Mouse (Mus musculus) T-helper 17 cell (primary cell): ENCODE data around the gene Dact3.

ENCODE experiments used
- in situ Hi-C, 2 experiments: fragments of 300-600 bp; cut with MboI, MseI; formaldehyde crosslinking; loops; 1 replicate in 1 of 2; 2 replicates in 1 of 2; pipeline ENCODE4 v1.15.1; 2025; ENCODE audit warnings: high pct_unique_total_duplicates in 2 of 2

Dact3 gene

DNA sequence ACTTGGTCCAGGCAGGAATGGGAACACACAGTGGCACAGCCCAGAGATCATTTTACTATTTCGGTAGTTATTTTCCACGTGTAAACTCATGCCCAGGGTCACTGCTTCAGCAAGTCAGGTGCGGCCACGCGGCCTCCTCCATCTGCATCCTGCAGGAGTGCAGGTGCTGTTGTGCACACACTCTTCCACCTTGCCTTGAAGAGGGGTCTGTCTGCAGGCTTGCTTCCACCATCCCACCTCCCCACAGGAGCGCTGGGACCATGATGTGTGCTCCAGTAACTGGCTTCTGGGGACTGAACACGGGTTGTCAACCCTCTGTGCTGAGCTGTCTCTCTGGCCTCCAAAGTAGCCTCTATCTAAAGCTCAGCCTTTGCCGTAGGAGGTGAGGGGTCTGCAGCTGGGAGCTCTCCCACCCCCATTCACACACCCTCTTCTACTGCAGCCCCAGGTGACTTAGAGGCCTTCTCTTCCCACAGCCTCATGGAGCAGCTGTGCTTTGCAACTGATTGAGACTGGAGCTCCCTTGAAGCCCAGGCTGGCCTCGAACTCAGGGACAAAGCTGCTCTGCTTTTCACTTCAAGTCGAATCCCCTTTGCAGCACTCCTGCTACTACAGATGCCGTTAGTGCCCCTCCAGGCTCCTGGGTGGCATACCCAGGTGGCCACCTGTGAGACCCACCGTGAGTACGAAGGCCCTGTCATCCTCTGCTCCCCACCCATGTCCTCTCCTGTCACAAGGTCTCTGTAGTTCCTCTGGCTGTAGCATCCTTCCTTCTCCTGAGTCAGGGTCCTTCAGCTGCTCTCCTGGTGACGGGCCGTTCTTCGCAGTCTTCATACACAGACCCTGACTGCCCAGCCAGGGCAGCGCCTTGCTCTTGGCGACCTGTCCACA, 39.6 kb downstream of the Dact3 start:
- in situ Hi-C loops, result no loop called here

DNA sequence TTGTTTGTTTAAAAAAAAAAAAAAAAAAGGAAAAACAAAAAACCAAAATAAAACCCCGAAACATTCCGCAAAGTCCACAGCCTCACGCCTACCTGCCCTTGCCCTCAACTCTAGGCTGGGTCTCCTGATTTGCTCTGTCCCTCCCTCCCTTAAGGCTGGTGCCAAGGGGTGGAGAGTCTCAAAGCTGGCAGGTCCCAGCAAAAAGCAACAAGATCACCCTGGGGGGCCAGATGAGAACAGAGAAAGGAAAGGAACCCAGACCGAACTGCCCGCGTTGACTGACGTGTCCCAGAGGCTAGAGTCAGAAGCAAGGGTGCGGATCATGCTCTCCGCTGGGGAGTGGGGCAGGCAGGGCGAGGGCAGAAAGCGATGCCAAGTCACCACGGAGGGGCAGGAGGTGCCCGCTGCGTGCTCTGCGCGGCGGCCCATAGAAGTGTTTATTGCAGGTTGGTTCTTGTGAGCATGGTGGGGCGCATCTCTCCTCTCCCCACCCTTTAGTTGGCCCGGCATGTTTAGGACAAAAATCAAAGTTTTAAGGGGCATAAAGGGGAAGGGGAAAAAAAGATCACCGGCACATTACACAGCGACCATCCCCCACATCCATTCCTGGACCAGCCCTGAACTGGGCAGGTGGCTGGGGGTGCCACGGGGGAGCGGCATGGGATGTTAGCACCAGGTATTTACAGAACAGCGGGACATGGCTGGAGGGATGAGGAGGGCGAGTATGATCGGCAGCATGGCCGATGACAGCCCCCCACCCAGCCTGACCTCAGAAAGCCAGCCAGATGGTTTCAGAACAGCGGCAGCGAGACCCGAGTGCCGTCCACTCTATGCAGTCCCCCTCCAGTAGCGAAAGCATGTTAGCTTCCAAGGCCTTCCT, 40.6 kb downstream of the Dact3 start:
- in situ Hi-C loops, result no loop called here

DNA sequence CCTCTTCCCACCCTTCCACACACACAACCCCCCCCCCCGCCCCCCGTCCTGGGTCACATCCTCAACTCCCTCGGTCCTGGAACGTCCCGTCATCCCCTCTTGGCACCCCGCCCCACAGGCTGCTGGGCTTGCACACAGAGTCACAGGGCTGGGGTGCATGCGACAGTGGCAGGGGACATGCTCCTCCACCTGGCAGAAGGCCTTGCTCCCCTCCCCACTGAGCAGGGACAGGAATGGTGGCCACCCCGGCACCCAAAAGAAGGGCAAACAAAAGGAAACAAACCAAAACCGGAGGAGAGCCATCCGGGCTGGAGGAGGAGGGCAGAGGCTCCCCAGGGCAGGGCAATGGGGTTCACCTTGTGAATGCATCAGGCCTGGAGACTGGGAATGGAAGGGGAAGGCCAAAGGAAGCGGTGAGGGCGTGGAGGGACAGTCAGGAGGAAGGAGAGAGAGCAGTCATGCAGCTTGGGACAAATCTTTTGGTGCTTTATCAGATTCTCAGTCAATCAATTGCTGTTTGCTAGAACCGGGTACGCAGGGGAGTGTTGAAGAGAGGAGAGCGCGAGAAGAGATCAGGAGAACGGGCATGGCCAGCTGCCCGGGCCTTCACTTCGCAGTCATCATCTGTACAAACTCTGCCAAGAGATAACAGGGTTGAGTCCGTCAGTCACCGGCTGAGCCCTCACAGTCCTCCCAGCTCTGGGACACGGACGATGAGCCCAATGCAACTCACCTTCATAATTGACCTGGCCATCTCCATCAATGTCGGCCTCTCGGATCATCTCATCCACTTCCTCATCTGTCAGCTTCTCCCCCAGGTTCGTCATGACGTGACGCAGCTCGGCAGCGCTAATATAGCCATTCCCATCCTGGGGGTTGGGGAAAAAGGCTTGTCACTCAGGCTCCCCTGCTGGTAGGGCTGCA, 41.5 kb downstream of the Dact3 start:
- in situ Hi-C loops, result no loop called here

DNA sequence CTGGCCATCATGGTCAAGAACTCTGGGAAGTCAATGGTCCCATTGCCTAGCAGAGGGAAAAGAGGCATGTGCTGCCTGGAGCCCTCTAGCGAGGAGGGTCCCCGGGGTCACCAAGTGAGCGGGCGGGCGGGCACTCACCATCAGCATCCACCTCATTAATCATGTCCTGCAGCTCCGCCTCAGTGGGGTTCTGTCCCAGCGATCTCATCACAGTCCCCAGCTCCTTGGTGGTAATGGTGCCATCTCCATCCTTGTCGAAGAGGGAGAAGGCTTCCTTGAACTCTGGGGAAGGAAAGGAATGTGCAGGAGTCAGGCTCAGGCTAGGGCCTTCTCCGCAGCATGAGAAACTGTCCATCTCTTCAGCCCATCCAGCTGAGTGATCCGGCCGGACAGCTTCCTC, 42.3 kb downstream of the Dact3 start:
- in situ Hi-C loops, result no loop called here

DNA sequence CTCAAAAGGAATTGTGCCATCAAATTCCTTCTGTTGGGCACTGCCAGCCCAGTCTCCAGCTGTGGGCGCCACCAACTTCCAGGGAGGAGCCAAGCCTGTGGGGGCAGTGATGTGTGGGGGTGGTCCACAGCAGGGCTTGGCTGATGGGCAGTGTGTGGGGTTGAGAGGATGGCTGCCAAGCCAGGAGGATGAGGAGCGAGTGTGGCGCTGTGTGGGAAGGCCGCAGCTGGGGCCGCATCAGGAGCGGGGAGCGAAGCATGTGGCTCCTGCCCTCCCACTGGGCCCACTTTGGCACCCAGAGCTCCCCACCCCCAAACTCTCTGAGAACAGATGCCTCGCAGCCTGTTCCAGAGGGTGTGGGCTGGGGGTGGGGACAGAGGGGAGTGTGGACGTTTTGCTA, 42.9 kb downstream of the Dact3 start:
- in situ Hi-C loops, result no loop called here

DNA sequence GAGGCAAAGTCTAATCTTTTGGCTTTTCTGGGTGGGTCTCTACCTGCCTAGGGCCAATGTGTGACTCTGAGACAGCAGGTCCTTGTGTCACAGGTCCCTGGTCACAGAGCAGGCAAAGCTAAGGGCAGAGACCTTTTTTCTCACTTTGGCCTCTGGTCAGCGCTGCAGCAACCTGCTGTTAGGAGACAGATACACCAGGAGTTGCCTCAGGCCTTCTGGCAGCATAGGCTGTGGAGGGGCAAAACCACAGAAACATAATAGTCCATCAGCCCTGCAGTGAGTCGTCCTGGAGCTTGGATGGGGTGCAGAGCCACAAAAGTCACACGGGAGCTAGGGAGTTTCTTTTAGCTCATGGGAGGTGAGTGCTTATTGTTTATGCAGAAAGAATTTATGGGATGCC, 43.6 kb downstream of the Dact3 start:
- in situ Hi-C loops, result no loop called here

DNA sequence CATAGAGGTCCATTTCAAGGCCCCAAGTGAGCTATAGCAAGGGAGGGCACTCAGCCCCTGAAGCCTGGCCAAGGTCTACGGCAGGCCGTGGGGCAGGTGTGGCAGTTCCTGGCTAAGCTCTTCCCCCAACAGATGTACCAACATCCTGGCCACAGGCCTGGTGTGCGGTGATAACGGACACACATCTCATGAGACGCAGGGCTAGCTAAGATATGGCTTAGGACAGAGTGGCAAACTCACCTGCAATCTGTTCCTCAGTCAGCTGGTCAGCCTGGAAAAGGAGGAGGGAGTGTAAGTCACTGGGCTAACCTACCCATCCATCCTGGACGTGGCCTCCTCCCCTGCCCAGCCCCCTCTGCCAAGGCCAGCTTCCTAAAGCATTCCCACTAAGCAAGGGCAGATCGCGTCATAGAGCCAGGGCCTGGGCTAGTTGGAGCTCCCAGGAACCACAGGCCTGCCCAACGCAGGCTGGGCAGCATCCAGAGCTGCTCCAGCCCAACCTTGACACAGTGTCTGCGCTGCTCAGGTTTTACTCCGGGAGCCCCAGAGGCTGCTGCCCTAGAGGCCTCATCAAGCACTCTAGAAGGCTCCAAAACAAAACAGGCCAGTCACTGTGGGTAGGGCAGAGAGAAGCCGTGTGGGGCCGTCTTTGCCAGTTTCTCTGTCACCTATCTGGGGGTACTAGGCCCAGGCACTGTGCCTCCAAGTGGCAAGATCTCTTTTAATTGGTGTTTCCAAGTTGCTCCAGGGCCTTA, 44.5 kb downstream of the Dact3 start:
- in situ Hi-C loops, result loop anchor here (5.0 kb wide), 2 partner anchors 47 to 102 kb away; partner anchors contain the start of genes Fkrp (in 2 of the 2) and Strn4 (in 2 of the 2)

DNA sequence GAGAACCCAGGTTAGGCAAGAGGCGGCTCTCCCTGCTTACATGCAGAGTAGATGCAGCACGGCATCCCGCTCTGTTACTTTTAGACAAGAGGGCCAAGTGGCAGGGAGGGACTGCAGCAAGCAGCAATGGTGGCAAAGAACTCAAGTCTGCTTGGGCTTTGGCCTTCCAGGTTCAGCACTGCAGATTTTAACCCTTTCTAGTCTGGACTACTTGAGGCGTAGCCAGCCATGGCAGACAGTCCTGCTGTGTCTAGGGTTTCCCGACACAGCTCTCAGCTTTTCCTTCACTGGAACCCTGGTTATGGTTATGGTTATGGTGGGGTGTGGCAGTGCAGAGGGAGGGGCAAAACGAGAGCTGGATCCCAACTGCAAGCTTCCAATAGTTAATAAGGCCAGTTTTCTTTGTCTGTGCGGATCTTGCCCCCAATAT, 45.0 kb downstream of the Dact3 start:
- in situ Hi-C loops, result loop anchor here (5.0 kb wide), 2 partner anchors 48 to 103 kb away; partner anchors contain the start of genes Fkrp (in 2 of the 2) and Strn4 (in 2 of the 2)

DNA sequence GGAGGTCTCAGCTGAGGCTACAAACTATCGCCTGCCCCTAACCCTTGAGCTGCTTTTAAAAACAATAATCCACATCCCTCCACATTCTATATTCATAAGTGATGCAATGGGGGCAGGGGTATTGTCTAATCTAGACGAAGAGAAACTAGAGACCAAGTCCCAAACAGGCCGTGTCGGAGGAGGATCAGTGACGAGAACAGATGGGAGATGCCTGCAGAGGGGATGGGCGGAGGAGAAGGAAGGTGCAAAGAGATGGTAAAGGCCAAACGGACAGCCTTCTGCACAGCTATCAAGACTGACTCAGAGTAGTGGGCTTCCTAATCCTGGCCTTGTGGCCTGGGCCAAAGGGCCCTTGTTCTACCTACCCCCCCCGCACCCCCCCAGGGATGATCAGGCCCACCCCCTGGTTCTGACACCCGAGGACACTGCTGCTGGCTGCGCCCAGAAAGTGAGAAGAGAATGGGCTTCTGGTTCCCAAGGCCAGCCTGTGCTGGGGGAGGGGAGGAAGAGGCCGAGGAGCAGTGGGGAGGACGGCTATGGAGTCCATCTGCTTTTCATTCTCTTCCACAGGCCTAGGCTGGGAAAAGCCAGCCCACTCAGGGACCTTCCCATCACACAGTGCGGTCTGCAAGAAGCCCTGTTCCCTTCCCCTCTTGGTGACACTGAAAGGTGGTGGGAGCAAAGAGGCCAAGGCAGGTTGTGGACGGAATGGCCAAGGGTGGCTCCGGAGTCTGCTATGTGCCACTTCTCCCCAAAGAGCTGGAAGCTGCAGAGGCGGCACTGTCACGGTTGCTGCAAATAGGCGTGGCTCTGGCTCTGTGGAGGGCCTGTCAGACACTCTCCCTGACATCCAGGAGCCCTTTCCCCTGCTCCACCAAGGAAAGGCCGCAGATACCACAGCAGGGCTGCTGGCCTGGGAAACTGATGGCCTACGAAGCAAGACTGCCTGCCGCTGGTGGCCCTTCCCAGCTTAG, 46.0 kb downstream of the Dact3 start:
- in situ Hi-C loops, result loop anchor here (5.0 kb wide), 2 partner anchors 49 to 104 kb away; partner anchors contain the start of genes Fkrp (in 2 of the 2) and Strn4 (in 2 of the 2)

DNA sequence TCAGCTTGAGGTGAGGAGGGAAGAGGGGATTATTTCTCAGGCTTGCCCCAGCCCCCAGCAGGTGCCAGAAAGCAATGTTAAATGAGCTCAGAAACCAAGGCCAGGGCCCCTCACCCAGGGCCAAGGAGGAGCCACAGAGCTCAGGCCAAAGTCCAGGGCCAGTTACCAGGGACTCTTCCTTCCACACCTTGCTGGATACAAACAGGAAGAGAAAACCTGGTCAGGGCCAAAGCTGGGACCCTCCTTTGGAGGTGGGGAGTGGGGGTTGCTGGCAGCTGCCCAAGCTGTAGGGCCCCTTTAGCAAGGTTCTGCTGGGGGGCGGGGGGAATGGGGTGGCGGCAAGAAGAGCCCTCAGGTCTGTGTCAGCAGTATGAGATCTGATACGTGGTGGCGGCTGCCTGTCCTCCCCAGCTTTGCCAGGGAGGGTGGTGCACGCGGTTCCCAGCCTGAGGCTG, 46.8 kb downstream of the Dact3 start:
- in situ Hi-C loops, result loop anchor here (5.0 kb wide), 2 partner anchors 50 to 105 kb away; partner anchors contain the start of genes Fkrp (in 2 of the 2) and Strn4 (in 2 of the 2)

DNA sequence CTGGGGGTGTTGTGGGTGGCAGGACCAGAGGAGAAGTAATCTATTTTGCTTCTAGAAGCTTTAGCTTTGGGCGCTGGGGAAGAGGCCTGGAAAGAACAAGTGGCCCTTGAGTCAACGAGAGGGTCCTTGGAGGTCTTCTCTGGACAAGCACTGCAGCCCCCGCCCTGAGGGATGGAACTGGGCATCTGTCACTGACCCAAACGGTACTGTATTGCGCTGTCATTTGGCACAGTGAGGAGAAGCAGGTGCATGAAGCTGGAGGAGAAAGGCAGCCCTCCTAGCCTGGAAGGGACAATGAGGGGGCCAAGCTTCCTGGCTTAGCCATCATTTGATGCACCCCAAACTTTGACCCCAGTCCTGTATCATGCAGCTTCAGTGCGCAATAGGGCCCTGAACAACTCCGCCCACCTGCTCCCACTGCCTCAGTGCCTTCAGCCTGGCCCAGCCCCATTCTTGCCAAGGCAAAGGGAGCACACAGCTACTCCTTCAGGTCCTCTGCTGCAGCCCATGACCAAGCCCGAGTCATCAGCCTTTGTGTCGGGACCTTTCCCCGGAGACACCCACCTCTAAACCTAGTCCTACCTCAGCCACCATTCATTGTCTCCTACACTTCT, 47.4 kb downstream of the Dact3 start:
- in situ Hi-C loops, result loop anchor here (5.0 kb wide), 2 partner anchors 50 to 105 kb away; partner anchors contain the start of genes Fkrp (in 2 of the 2) and Strn4 (in 2 of the 2)

DNA sequence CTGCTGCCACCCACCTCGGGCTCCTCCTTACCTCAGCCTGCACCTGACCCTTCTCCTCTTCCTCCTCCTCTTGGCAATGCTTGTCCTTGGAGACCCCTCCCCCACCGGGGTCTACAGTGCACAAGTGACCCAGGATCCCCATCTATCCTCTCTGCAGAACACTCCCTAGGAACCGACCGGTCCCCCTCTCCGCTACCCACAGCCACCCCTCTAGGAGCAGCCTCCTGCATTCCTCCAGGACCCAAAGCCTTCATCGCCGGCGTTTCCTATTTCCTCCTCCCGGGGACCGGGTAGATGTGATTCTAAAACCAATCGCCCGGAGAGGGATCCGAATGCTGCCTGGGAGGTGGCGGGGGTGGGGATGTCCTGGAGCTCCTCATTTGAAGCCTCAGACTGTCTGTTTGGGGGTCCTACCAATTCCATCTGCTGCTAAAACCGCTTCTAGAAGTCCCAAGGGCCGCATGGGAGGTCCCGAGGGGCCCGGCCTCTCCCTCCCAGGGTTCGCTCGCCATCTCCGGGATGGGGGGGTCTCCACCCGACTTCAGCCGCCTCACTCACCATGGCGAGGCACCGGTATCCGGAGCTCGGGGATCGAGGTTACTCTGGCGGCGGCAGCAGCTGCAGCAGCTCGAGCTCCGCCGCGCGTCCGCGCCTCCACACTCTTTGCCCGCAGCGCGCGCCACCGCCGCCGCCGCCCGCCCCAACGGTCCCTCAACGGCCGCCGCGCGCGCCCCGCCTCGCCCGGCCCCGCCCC, 48.3 kb downstream of the Dact3 start:
- in situ Hi-C loops, result loop anchor here (5.0 kb wide), 2 partner anchors 51 to 106 kb away; partner anchors contain the start of genes Fkrp (in 2 of the 2) and Strn4 (in 2 of the 2)

DNA sequence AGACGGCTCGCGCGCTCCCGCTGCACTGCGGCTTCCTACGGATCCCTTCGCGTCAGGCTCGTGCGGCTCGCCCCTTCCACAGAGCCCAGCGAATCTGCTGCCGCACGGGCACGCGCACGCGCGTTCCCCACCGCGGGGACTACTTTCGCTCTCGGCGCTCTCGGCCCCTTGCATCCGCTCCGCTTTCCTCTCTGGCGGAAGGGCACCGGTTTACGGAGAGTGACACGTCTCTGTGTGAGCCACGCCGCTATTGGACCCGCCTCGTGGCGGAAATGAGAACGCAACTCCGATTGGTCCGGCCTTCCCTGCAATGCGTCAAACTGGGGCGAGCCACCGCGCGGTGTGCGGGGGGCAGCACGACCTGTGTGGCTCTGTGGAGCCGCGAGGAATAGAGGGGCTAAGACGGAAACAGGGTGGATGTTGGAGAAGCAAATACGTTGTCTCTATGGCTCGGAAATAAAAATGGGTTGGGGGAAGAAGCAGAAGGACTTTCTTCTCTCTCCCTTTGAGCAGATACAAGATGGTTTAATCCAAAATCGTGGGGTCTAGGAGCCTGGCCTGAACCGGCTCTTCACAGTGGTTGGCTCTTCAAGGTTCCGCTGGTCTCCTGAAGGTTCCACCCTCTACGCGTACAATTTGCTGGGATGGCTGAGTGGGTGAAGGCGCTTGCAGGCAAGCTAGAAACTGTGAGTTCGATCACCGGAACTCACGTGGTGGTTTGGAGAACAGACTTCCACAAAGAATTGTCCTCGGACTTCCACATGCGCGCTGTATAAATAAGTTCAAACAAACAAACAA, 49.1 kb downstream of the Dact3 start, which contains the start of gene Calm3:
TSS of gene Calm3 (minus strand) at position 78 of the 798 bp plus-strand sequence.
- in situ Hi-C loops, result loop anchor here (5.0 kb wide), 2 partner anchors 52 to 107 kb away; partner anchors contain the start of genes Fkrp (in 2 of the 2) and Strn4 (in 2 of the 2)

DNA sequence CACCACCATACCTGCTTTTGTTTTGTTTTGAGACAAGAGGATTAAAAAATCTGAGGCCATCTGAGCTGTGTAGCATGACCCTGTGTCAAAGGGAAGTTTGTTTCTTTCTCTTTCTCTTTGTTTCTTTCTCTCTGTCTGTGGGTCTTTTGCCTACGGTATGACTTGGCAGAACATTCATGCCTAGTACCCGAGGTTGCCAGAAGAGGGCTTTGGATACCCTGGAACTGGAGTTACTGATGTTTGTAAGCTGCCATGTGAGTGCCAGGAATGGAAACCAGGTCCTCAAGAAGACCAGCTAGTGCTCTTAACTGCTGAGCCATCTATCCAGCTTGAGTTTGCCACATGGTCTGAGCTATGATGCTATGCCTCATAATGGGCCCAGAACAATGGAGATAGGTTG, 53.2 kb downstream of the Dact3 start:
- in situ Hi-C loops, result no loop called here

DNA sequence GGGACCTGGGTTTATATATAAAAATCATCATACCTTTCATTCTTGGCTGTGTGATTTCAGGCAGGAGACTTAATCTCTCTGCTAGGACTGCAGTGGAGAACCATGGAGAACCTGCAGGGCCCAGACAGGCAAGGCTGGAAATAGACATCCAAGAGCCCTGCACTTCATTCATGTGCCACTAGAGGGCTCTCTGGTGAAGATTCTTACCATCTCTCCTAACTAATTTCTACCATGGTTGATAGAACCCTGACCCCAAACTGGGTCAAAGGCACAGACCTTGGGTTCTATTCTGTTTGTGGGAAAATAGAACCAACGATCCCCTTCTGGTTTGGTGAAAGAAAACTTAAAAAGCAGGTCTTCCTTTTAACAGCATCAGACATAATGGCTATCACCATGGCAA, 55.7 kb downstream of the Dact3 start:
- in situ Hi-C loops, result no loop called here

DNA sequence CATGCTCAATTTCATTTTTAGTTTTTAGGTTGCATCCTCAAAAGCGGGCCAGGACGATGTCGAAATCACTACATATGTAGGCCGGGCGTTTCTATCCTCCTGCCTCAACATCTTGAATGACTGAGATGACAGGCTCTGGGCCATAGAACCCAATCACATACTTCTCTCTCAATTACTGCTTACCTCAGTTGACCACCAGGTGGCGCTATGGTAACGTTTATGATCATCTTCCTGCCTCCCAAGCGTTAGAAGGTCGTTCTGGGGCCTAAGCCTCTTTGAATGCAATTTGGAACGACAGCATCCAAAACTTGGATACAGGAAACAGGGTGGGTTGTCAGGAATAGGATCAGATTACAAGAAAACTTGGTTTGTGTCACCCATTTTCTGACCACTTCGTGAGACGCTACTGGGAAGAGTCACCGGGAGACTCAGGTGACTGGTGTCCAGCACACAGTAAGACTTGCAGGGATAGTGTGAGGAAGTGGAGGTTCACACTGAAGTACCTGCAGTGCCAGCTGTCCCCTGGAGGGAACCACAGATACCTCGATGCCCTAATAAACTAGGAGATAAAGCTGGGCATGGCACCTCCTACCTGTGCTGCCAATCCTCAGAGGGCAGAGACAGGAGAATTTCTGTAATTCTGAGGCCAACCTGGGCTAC, 57.0 kb downstream of the Dact3 start:
- in situ Hi-C loops, result no loop called here
